Mouse (Mus musculus) retina, embryonic 14.5 days (tissue): ENCODE measurements at regions not wholly inside any gene's neighbourhood (a gene's known extent, or its start where the extent isn't known, plus 50 kb on each side); places are given as distances from the start of the nearest gene placed in this dataset.

Experiments
- DNase-seq: peaks from one replicate; pipeline ENCODE4 v3.0.0-alpha.2; 2015; ENCODE audit warnings: low spot score

DNA sequence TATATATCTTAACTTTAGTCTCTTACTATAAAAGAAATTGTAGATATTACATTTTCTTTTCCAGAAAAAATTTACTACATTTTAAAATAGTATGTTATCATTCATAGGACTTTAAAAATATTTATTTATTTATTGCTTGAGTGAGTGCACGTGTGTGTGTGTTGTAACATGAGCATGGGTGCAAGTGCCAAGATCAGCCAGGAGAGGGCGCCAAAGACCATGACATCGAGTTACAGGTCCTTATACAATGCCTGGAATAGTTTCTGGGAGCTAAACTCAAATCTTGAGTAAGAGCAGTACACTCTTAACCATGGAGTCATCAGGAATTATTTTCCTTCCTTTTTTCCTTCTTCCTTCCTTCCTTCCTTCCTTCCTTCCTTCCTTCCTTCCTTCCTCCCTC lies 185.4 kb upstream of the Mageb4 start:
- peak; percentile 63 for DNase-seq
